Mouse (Mus musculus) neural tube, embryonic 10.5 days (tissue): ENCODE data around the gene Fbxw25.
A peak's percentile ranks its signal among the peaks of the same experiment; 100 is the strongest.
"Not testable (repeated sequence)": the region's sequence is repeated elsewhere in the genome, so short reads cannot be mapped to it uniquely, and the experiment has no call there.

ENCODE experiments used
- DNase-seq: peaks from one replicate; pipeline ENCODE4 v3.0.0-alpha.2; 2017; ENCODE audit warnings: low spot score; ENCODE audit errors: extremely low spot score

Fbxw25 gene

DNA sequence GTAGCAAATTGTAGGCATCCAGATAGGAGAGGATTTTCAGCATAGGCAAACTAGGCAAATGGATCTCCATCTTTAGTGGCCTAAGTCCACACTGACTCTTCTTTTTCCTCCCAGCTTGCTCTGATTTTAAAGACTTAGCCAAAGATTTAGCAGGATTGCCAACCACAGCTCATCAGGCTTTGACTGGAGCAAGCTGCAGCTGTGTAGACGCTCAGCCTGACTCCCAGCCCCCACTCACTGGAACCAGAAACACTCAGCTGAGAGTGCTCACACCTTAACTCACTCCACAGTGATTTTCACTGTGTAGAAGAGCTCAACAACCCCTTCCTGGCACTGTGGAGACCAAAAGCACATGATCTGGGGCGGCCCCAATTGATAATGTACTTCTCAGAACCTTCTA lies at the start of gene Fbxw25:
Gene Fbxw25 (minus strand): TSS at position 101 of the 400 bp plus-strand sequence.
- DNase-seq = not testable (repeated sequence)

- not testable (repeated sequence) for DNase-seq
Measured at GRCm38 (mm10) chr9:109702600-109702999, 38.1 kb upstream of the Fbxw25 start, which contains the start of gene Fbxw18. Gene Fbxw18, minus strand, starts transcription at chr9:109702700.

- peak; percentile 14 for DNase-seq
Measured at GRCm38 (mm10) chr9:109685299-109685698, 20.8 kb upstream of the Fbxw25 start.

DNA sequence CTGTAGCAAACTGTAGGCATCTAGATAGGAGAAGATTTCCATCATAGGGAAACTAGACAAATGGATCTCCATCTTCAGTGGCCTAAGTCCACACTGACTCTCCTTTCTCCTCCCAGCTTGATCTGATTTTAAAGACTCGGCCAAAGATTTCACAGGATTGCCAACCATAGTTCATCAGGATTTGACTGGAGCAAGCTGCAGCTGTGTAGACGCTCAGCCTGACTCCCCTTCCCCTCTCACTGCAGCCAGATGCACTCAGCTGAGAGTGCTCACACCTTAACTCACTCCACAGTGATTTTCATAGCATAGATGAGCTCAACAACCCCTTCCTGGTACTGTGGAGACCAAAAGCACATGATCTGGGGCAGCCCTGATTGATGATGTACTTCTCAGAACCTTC lies 38.5 kb downstream of the Fbxw25 start, which contains the start of gene Fbxw24:
Gene Fbxw24 (minus strand): TSS at position 101 of the 400 bp plus-strand sequence.
- not testable (repeated sequence) for DNase-seq

GRCm38 (mm10) chr9:109606837-109607236 lies 57.6 kb downstream of the Fbxw25 start:
- DNase-seq = peak; percentile 15

GRCm38 (mm10) chr9:109602128-109602527 lies 62.3 kb downstream of the Fbxw25 start:
- not testable (repeated sequence) for DNase-seq

DNA sequence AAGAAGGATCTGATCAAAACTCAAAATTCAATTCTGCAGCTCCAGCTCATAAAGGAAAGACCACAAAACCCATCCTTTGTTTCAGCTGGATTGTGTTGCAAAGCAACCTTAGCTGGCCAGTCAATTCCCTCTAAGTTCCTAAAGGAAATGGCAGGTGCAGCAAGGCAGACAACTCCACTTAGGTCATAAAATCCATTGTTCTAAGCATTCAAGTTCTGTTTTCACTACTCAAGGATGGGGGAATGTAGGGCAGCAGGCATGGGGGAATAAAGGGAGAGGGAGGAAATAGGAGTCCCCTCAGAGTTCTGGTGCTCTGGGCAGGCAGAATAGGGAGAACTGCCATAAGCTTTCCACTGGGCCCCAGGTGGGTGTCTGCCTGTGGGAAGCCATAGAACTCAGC lies 67.2 kb downstream of the Fbxw25 start:
- no peak for DNase-seq
